Mouse (Mus musculus) ES-Bruce4 (cell line): ENCODE measurements at regions not wholly inside any gene's neighbourhood (a gene's known extent, or its start where the extent isn't known, plus 50 kb on each side); places are given as distances from the start of the nearest gene placed in this dataset.

Source experiments
- CTCF ChIP-seq: IDR thresholded peaks from one replicate; pipeline ENCODE4 v1.8.1; 2011; ENCODE audit warnings: low read depth, low read length
- EP300 ChIP-seq: IDR thresholded peaks from 2 replicates; pipeline ENCODE4 v1.6.1; 2011; ENCODE audit warnings: low read depth, low read length; ENCODE audit not compliant: insufficient read depth

- TF ChIP-seq CTCF (no peak), EP300 (no peak)
Measured at GRCm38 (mm10) chr13:75503394-75503793, 203.2 kb upstream of the Ell2 start.
